Mouse (Mus musculus): ENCODE measurements at regions not wholly inside any gene's neighbourhood (a gene's known extent, or its start where the extent isn't known, plus 50 kb on each side); places are given as distances from the start of the nearest gene placed in this dataset.

DNA sequence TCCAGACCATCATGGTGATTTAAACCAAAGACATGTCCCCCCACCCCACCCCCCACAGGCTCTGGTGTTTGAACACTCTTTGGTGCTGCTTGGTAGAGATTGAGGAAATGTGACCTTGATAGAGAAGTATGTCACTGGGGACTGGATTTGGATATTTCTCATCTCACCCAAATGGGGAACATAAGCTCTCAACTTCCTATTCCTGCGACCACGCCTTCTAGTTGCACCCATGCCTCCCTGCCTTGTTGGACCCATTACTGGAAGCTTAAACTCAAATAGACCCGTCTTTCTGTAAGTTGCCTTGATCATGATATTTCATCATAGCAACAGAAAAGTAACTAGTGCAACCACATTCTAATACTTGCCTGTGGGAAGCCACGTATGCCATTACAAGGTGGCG is 474.2 kb upstream of the Adgrl2 start:
- H3K9me3 ChIP-seq (replicated peaks; ENCODE audit: control insufficient read depth, insufficient read depth, low read length, poor library complexity, severe bottlenecking), result 0 out of 2 replicates have a peak, but pooled peaks cover 3% of the 10 kb centered on the region
- H3K36me3 ChIP-seq (ENCODE audit: control insufficient read depth, insufficient read depth, low read length, poor library complexity, severe bottlenecking), result no peaks in the 10 kb centered on the region
- no peaks in the 10 kb centered on the region for H3K4me1 ChIP-seq (ENCODE audit: control insufficient read depth, insufficient read depth, low read length)
- TF ChIP-seq POLR2A (IDR thresholded peaks at IDR 0.05; ENCODE audit: insufficient read depth, low read length) (no peak), CTCF (IDR thresholded peaks at IDR 0.05; ENCODE audit: low read depth, low read length) (no peak), EP300 (IDR thresholded peaks at IDR 0.05; ENCODE audit: insufficient read depth, low read depth, low read length) (no peak)
- H3K27me3 ChIP-seq (ENCODE audit: control insufficient read depth, insufficient read depth, low read length, poor library complexity, severe bottlenecking), result no peaks in the 10 kb centered on the region
- H3K4me3 ChIP-seq (ENCODE audit: low read depth, low read length), result no peak overlapping the region
- H3K9ac ChIP-seq (ENCODE audit: low read depth, poor library complexity, severe bottlenecking), result no peak overlapping the region
- no peak overlapping the region for H3K27ac ChIP-seq (ENCODE audit: insufficient read depth, low read length)

DNA sequence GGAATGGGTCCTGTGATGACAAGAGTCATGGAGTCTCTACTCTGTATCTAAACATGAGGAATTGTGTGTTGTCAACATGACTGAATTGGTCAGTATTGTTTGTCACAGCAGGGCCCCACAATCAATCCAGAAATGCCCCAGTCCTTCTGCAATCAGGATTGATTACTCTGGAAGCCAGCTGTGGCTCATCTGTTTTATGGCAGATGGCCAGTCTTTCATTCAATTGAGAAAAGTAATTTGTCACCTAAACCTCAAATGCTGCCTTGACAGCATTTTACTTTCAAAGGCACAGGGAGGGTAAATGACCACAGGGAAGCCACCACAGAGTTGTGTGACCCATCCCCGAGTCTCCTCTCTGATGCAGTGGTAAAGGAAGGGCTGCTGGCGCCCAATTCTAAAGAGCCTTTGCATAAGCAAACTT is 471.8 kb upstream of the Adgrl2 start:
- Histone ChIP-seq H3K9me3 (replicated peaks; ENCODE audit: control insufficient read depth, insufficient read depth, low read length, poor library complexity, severe bottlenecking) (0 out of 2 replicates have a peak, but pooled peaks cover 3% of the 10 kb centered on the region), H3K27ac (ENCODE audit: insufficient read depth, low read length) (no peak overlapping the region), H3K4me3 (ENCODE audit: low read depth, low read length) (no peak overlapping the region), H3K9ac (ENCODE audit: low read depth, poor library complexity, severe bottlenecking) (no peak overlapping the region), H3K27me3 (ENCODE audit: control insufficient read depth, insufficient read depth, low read length, poor library complexity, severe bottlenecking) (no peaks in the 10 kb centered on the region), H3K36me3 (ENCODE audit: control insufficient read depth, insufficient read depth, low read length, poor library complexity, severe bottlenecking) (no peaks in the 10 kb centered on the region), H3K4me1 (ENCODE audit: control insufficient read depth, insufficient read depth, low read length) (no peaks in the 10 kb centered on the region)
- TF ChIP-seq POLR2A (IDR thresholded peaks at IDR 0.05; ENCODE audit: insufficient read depth, low read length) (no peak), CTCF (IDR thresholded peaks at IDR 0.05; ENCODE audit: low read depth, low read length) (no peak), EP300 (IDR thresholded peaks at IDR 0.05; ENCODE audit: insufficient read depth, low read depth, low read length) (no peak)

DNA sequence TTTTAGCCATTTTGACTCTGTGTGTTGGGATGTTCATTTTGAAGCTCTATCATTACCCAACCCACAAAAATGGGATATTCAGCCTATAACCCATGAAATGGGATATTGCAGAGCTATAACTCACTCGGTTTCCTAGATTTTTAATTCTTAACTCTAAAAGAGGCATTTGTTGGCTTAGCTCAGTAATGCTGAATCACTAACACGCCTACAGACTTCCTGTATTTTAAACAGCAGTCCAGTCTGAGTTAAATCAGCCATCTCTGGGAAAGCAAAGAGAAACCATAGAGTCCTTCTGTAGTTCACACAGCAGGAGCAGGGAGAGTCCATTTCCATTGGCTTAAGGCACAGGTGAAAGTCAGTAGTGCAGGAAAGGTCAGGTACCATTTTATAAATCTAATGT is 471.3 kb upstream of the Adgrl2 start:
- TF ChIP-seq CTCF (IDR thresholded peaks at IDR 0.05; ENCODE audit: low read depth, low read length), result no peak
- TF ChIP-seq POLR2A (IDR thresholded peaks at IDR 0.05; ENCODE audit: insufficient read depth, low read length), result no peak
- no peak for TF ChIP-seq EP300 (IDR thresholded peaks at IDR 0.05; ENCODE audit: insufficient read depth, low read depth, low read length)
- Histone ChIP-seq H3K36me3 (ENCODE audit: control insufficient read depth, insufficient read depth, low read length, poor library complexity, severe bottlenecking) (no peaks in the 10 kb centered on the region), H3K4me3 (ENCODE audit: low read depth, low read length) (no peak overlapping the region)

DNA sequence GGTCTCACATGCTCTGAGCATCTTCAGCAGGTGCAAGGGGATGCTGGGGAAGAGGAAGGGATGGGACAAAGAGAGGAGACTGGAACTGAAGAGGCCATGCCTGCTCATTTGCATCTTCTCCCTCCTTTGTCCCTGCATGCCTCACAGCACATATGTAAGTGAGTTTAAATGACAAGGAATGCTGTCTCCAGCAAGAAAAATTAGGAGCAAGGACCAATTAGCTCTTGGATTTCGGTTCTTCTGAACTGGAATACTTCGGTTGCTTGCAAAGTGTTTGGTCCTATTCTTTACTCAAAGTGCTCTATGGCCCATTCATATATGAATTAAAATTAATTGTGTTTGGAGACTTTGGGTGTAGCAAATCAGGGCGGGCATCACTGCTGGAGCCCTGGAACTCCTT is 459.0 kb upstream of the Adgrl2 start:
- TF ChIP-seq POLR2A (IDR thresholded peaks at IDR 0.05; ENCODE audit: insufficient read depth, low read length) (no peak), CTCF (IDR thresholded peaks at IDR 0.05; ENCODE audit: low read depth, low read length) (no peak), EP300 (IDR thresholded peaks at IDR 0.05; ENCODE audit: insufficient read depth, low read depth, low read length) (no peak)
- Histone ChIP-seq H3K9ac (ENCODE audit: low read depth, poor library complexity, severe bottlenecking) (no peak overlapping the region), H3K9me3 (replicated peaks; ENCODE audit: control insufficient read depth, insufficient read depth, low read length, poor library complexity, severe bottlenecking) (no peaks in the 10 kb centered on the region), H3K4me1 (ENCODE audit: control insufficient read depth, insufficient read depth, low read length) (no peaks in the 10 kb centered on the region), H3K27me3 (ENCODE audit: control insufficient read depth, insufficient read depth, low read length, poor library complexity, severe bottlenecking) (no peaks in the 10 kb centered on the region), H3K4me3 (ENCODE audit: low read depth, low read length) (no peak overlapping the region), H3K27ac (ENCODE audit: insufficient read depth, low read length) (no peak overlapping the region), H3K36me3 (ENCODE audit: control insufficient read depth, insufficient read depth, low read length, poor library complexity, severe bottlenecking) (no peaks in the 10 kb centered on the region)

More for the DNA sequence above, 471.3 kb upstream of the Adgrl2 start:
- Histone ChIP-seq H3K9ac (ENCODE audit: low read depth, poor library complexity, severe bottlenecking) (no peak overlapping the region), H3K27ac (ENCODE audit: insufficient read depth, low read length) (no peak overlapping the region), H3K9me3 (replicated peaks; ENCODE audit: control insufficient read depth, insufficient read depth, low read length, poor library complexity, severe bottlenecking) (0 out of 2 replicates have a peak, but pooled peaks cover 3% of the 10 kb centered on the region), H3K4me1 (ENCODE audit: control insufficient read depth, insufficient read depth, low read length) (no peaks in the 10 kb centered on the region), H3K27me3 (ENCODE audit: control insufficient read depth, insufficient read depth, low read length, poor library complexity, severe bottlenecking) (no peaks in the 10 kb centered on the region)

DNA sequence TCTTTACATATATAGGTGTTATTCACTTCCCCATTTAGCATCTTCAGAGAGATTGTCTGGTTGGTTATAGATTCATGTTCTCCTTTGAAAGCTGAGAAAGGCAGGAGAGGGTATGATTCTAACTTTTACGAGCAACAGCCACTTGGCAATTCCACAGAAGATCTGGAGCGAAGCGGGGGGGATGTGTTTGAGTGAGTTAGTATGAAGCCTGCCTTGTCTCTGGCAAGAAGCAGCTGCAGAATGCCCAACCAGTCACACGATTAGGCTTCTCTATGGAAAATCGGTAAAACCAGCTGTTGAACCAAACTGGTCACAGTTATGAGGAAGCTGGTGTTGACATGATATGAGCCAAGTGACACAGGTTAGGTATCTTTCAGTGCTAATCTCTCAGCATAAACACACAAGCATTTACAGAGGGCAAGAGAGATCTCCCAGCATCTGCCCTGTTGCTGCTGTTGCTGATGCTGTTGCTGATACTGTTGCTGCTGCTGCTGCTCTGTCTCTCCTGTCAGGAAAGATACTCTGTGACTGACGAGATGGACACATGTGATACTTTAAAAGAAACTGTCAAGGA is 455.7 kb upstream of the Adgrl2 start:
- no peak overlapping the region for H3K4me3 ChIP-seq (ENCODE audit: low read depth, low read length)
- H3K9me3 ChIP-seq (replicated peaks; ENCODE audit: control insufficient read depth, insufficient read depth, low read length, poor library complexity, severe bottlenecking), result no peaks in the 10 kb centered on the region
- H3K4me1 ChIP-seq (ENCODE audit: control insufficient read depth, insufficient read depth, low read length), result no peaks in the 10 kb centered on the region
- H3K27me3 ChIP-seq (ENCODE audit: control insufficient read depth, insufficient read depth, low read length, poor library complexity, severe bottlenecking), result no peaks in the 10 kb centered on the region
- H3K27ac ChIP-seq (ENCODE audit: insufficient read depth, low read length), result no peak overlapping the region
- no peak overlapping the region for H3K9ac ChIP-seq (ENCODE audit: low read depth, poor library complexity, severe bottlenecking)
- H3K36me3 ChIP-seq (ENCODE audit: control insufficient read depth, insufficient read depth, low read length, poor library complexity, severe bottlenecking), result no peaks in the 10 kb centered on the region
- TF ChIP-seq EP300 (IDR thresholded peaks at IDR 0.05; ENCODE audit: insufficient read depth, low read depth, low read length), result no peak
- no peak for TF ChIP-seq CTCF (IDR thresholded peaks at IDR 0.05; ENCODE audit: low read depth, low read length)
- TF ChIP-seq POLR2A (IDR thresholded peaks at IDR 0.05; ENCODE audit: insufficient read depth, low read length), result no peak

DNA sequence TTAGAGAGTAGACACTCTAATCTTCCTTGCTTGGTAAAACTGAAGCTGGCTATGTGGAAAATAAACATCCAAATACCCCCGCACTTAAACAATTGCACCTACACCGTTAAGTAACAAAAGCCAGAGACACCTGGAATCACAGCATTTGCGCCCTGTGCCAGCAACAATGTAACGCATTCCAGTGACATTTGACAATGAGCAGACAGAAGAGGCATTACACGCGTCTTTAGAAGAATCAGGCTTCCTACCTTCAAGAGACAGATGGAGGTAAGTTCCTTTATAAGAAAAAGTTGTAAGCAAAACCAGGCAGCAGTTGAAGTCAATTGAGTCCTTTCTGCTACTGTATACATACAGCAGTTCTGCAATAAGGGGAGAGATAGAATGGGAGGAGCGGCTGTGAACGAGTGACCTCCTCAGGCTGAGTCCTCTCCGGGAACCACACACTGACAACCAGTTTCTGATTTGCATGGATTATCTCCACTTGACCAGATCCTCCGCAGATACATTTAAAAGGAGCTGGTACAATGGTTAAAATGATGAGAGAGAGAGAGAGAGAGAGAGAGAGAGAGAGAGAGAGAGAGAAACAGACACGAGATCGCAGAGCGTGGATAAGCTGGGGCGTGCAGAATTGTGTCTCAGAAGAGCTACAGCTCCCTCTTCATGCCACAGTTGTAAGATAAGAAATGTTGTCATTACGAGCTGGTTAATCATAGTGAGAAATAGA is 454.7 kb upstream of the Adgrl2 start:
- Histone ChIP-seq H3K4me3 (ENCODE audit: low read depth, low read length) (no peak overlapping the region), H3K9ac (ENCODE audit: low read depth, poor library complexity, severe bottlenecking) (no peak overlapping the region), H3K27me3 (ENCODE audit: control insufficient read depth, insufficient read depth, low read length, poor library complexity, severe bottlenecking) (no peaks in the 10 kb centered on the region), H3K4me1 (ENCODE audit: control insufficient read depth, insufficient read depth, low read length) (no peaks in the 10 kb centered on the region), H3K9me3 (replicated peaks; ENCODE audit: control insufficient read depth, insufficient read depth, low read length, poor library complexity, severe bottlenecking) (no peaks in the 10 kb centered on the region), H3K27ac (ENCODE audit: insufficient read depth, low read length) (no peak overlapping the region), H3K36me3 (ENCODE audit: control insufficient read depth, insufficient read depth, low read length, poor library complexity, severe bottlenecking) (no peaks in the 10 kb centered on the region)
- TF ChIP-seq POLR2A (IDR thresholded peaks at IDR 0.05; ENCODE audit: insufficient read depth, low read length), result no peak
- TF ChIP-seq EP300 (IDR thresholded peaks at IDR 0.05; ENCODE audit: insufficient read depth, low read depth, low read length), result no peak
- TF ChIP-seq CTCF (IDR thresholded peaks at IDR 0.05; ENCODE audit: low read depth, low read length), result no peak
